Mouse (Mus musculus): ENCODE measurements around the gene Chn1.
"Not testable (repeated sequence)": the region's sequence is repeated elsewhere in the genome, so short reads cannot be mapped to it uniquely, and the experiment has no call there.

Chn1 gene

GRCm38 (mm10) chr2:73774786-73775682 lies at the start of gene Chn1:
Gene Chn1, minus strand, starts transcription at chr2:73775346.
- no peak for DNase-seq (ENCODE audit: extremely low read depth, low read depth, low spot score)

DNA sequence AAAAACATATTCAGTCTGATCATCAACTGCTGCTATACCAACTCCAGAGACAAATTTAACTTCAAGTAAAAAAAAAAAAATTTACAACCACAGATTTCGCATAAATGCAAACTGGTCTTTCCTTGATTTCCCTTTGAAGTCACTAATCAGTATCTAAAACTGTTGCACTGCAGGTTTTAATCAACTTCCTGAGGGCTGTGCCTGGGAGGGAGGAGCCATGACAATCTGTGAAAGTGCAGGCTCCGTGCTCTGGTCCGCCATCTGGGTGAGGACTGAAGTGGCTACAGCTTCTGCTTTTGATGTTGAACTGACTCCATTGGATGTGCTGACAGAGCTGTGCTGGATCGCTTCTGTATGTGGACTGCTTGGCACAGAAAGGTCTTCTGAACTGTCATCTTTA lies 43.6 kb upstream of the Chn1 start:
- no peak for DNase-seq (ENCODE audit: extremely low read depth, low read depth, low spot score)

- no peak for DNase-seq (ENCODE audit: extremely low read depth, low read depth, low spot score)
Observed at GRCm38 (mm10) chr2:73807609-73808008, 32.5 kb upstream of the Chn1 start.

GRCm38 (mm10) chr2:73800127-73800526 lies 25.0 kb upstream of the Chn1 start:
- not testable (repeated sequence) for DNase-seq (ENCODE audit: extremely low read depth, low read depth, low spot score)

DNA sequence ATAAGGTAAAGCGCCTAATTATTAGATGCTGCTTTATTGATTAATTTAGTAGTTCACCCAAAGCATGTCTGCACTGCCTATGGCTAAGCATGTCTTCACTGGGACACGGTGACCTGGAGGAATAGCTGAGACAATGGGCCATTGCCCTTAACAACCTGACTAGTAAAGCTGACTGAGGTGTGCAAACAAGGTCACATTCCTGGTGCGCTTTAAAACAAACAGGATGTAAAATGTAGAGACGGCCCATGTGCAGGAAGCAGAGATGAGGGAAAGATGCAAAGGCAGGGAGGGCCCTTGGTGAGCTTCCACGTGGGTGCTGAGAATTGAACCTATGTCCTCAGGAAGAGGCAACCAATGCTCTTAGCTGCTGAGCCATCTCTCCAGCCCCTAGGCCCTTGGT lies 23.6 kb upstream of the Chn1 start:
- no peak for DNase-seq (ENCODE audit: extremely low read depth, low read depth, low spot score)

GRCm38 (mm10) chr2:73798136-73798535 lies 23.0 kb upstream of the Chn1 start:
- DNase-seq (ENCODE audit: extremely low read depth, low read depth, low spot score): no peak

- no peak for DNase-seq (ENCODE audit: extremely low read depth, low read depth, low spot score)
Observed at GRCm38 (mm10) chr2:73791846-73792630, 16.9 kb upstream of the Chn1 start.

DNA sequence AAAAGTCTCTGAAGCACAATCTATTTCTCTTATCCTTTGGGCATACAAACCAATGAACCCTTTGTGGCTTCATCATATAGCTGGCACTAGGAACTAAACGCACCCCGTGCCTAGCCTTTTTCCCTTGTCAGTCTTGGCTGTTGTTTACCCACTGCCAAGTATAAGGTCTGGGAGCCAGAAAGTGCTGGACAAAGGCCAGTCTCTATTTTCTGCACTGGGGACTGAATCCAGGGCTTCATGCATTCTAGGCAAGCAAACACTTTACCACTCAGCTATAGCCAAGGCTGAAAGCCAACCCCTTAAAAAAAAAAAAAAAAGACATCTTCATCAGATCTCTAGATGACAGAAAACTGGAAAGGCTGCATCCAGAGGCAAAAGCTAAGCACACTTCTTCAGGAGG lies 15.2 kb upstream of the Chn1 start:
- no peak for DNase-seq (ENCODE audit: extremely low read depth, low read depth, low spot score)

DNA sequence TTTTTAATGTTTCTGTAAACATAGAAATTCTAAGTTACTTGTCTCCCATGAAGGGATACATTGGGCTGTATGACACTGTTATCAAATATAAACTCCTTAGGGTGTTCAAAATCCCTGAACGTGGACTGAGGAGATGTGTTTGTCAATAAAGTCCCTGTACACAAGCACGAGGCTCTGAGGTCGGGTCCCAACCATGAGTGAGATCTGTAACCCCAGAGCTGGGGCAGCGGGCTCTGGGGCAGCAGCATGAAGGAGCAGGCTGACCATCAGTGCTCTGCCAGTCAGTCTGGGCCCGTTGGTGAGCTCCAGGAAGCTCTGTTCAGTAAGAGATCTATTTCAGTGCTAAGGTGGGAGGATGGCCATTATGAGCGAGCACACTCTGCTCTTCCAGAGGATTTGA lies 13.2 kb upstream of the Chn1 start:
- DNase-seq (ENCODE audit: extremely low read depth, low read depth, low spot score): no peak

DNA sequence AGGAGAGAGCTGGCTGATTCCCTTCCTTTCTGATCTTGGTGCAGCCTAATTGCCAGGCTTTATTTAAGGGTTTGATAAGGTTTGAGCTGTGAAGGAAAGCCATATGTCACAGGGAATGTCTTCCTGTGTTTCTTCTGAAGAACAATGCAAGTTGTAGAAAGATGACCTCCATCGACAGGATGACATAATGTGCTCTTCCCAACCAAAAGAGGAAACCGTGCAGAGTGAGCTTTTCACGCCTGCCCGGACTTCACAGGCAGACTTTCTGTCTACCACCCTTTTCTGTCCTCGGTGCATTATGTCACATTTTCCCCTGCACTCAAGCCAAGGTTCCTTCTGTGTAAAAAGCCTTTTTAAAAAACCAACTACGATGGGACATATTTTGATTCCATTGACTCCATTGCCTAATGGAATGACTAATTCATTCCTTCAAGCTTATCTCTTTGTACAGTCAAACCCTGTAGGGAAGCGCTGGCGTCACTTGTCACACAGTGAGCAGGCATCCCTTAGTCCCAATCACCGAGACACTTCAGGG lies 7.3 kb upstream of the Chn1 start:
- no peak for DNase-seq (ENCODE audit: extremely low read depth, low read depth, low spot score)

DNA sequence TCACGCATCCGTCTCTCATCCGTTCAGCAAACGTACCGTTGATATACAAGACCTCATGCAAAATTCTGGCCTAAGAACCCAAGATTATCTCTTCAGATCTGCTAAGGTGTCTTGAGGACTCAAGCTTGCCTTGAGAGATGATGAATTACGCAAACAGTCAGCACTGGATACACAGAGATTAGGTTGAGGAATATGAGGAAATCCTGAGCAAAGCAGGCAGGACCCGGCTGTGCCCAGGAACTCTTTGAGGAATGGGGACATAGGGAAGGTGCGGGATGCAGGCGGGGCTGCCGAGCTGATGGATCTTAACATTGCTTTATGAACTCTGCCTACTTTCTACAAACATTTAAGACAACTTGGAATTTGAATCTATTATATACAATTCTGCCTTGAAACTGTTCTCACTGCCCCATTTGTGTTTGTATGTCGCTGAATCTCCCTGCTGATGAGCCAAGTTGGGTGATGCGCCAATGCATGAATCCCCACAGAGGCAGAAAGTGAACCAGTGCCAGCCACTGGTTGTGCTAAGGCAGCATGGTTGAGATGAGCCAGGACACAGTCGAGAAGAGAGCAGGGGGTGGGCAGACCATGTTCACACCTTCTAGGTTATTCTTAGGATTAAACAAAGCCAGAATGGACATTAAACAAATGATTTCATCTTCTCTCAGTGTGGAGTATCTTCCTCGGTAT lies 5.3 kb upstream of the Chn1 start:
- DNase-seq (ENCODE audit: extremely low read depth, low read depth, low spot score): no peak

GRCm38 (mm10) chr2:73779796-73780195 lies 4.7 kb upstream of the Chn1 start:
- no peak for DNase-seq (ENCODE audit: extremely low read depth, low read depth, low spot score)

- DNase-seq (ENCODE audit: extremely low read depth, low read depth, low spot score): no peak
Observed at GRCm38 (mm10) chr2:73779016-73779595, 4.0 kb upstream of the Chn1 start.

- no peak for DNase-seq (ENCODE audit: extremely low read depth, low read depth, low spot score)
Observed at GRCm38 (mm10) chr2:73776936-73777335, 1.8 kb upstream of the Chn1 start.

- no peak for DNase-seq (ENCODE audit: extremely low read depth, low read depth, low spot score)
Observed at GRCm38 (mm10) chr2:73775683-73776310, 651 bp upstream of the Chn1 start.

GRCm38 (mm10) chr2:73772945-73773344 lies 2.2 kb downstream of the Chn1 start:
- DNase-seq (ENCODE audit: extremely low read depth, low read depth, low spot score): no peak

GRCm38 (mm10) chr2:73768669-73769068 lies 6.5 kb downstream of the Chn1 start:
- no peak for DNase-seq (ENCODE audit: extremely low read depth, low read depth, low spot score)

DNA sequence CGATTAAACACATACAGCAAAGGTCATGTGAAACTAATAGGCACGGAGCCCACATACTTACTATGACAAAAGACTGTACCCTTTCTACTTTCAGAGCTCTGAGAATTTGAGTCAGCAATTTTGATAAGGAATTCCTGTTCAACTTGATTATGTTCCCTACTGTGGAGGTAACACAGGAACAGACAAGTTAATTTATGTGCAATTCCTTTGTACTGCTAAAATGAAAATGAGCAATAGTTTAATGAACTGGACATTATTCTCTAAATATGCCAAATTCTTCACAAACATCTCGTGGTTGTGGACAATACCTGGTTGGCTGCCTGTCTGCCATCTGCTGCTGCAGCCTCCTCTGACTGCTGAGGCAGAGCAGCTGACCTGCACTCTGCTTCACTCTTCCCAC lies 11.6 kb downstream of the Chn1 start:
- DNase-seq (ENCODE audit: extremely low read depth, low read depth, low spot score): no peak

DNA sequence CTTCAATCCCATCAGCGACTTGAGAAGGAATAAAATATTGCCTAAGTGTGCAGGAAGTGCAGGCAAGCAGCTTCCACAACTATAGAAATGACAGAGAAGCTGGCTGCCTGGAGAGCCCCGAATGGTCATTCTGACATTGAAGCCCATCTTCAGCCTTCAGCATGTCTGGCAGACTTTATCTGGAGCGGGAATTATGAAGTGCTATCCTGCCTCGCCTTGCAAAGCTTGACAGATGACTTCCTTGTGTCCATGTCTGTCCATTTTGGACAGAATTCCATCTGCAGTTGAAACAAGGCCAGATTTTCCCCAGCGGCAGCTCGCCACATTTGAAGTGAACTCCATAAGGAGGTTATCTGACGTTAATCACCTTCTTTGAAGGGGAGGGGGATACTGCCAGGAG lies 15.2 kb downstream of the Chn1 start:
- no peak for DNase-seq (ENCODE audit: extremely low read depth, low read depth, low spot score)

GRCm38 (mm10) chr2:73759027-73759426 lies 16.1 kb downstream of the Chn1 start:
- DNase-seq (ENCODE audit: extremely low read depth, low read depth, low spot score): no peak

Measured in fat pad, adult 2 months (tissue).